Mouse (Mus musculus) limb, embryonic 14.5 days (tissue): Measurements from ENCODE around the gene Myh7. TPM values are rescaled to one million over a fixed set of nuclear protein-coding genes. Genes with fewer than 3 reads are reported as not detected.
"Not testable (repeated sequence)": the region's sequence is repeated elsewhere in the genome, so short reads cannot be mapped to it uniquely, and the experiment has no call there.

ENCODE experiments used
- ATAC-seq: fragments of 200-750 bp; cut with Nextera tagmentation; 2 replicates; pipeline ENCODE4 v1.8.0; 2017; ENCODE audit warnings: low read depth, moderate number of reproducible peaks, moderate TSS enrichment; ENCODE audit not compliant: low FRiP score
- DNase-seq: peaks from one replicate; pipeline ENCODE4 v3.0.0-alpha.2; 2015; ENCODE audit warnings: low spot score
- H3K27ac ChIP-seq: fragments of 300-500 bp; sonication (generic); replicated peaks from 2 replicates; pipeline ENCODE4 v1.5.1; 2014; ENCODE audit warnings: low read depth, mild to moderate bottlenecking, low read length, moderate library complexity, mixed read lengths
- H3K27me3 ChIP-seq: fragments of 300-500 bp; sonication (generic); 2 replicates; pipeline ENCODE4 v1.6.1; 2014; ENCODE audit warnings: low read length, mixed read lengths; ENCODE audit not compliant: control insufficient read depth, insufficient read depth
- H3K36me3 ChIP-seq: fragments of 300-500 bp; sonication (generic); 2 replicates; pipeline ENCODE4 v1.6.1; 2014; ENCODE audit warnings: mild to moderate bottlenecking, low read length, moderate library complexity, mixed read lengths; ENCODE audit not compliant: control insufficient read depth, insufficient read depth
- H3K4me1 ChIP-seq: fragments of 300-500 bp; sonication (generic); 2 replicates; pipeline ENCODE4 v1.6.1; 2014; ENCODE audit warnings: antibody characterized with exemption, low read length, mixed read lengths; ENCODE audit not compliant: control insufficient read depth, insufficient read depth
- H3K4me2 ChIP-seq: fragments of 300-500 bp; sonication (generic); replicated peaks from 2 replicates; pipeline ENCODE4 v1.6.1; 2014; ENCODE audit warnings: low read depth, mild to moderate bottlenecking, low read length, moderate library complexity; ENCODE audit not compliant: severe bottlenecking
- H3K4me3 ChIP-seq: fragments of 300-500 bp; sonication (generic); replicated peaks from 2 replicates; pipeline ENCODE4 v1.5.1; 2014; ENCODE audit warnings: low read length
- H3K9ac ChIP-seq: fragments of 300-500 bp; sonication (generic); 2 replicates; pipeline ENCODE4 v1.6.1; 2014; ENCODE audit warnings: mild to moderate bottlenecking, low read depth, low read length, moderate library complexity; ENCODE audit not compliant: severe bottlenecking
- H3K9me3 ChIP-seq: fragments of 300-500 bp; sonication (generic); 2 replicates; pipeline ENCODE4 v1.6.1; 2016; ENCODE audit warnings: low read length; ENCODE audit not compliant: control insufficient read depth
- POLR2A ChIP-seq: fragments of 200-500 bp; IDR thresholded peaks from 2 replicates; pipeline ENCODE4 v1.8.0; 2012; ENCODE audit warnings: inconsistent platforms, mild to moderate bottlenecking, moderate library complexity, borderline replicate concordance; ENCODE audit not compliant: insufficient read depth, insufficient read length; ENCODE audit errors: extremely low read depth
- WGBS: fragments of 180-500 bp; shearing (Covaris S2); extraction: QIAGEN DNeasy Blood & Tissue Kit; methylation state at CpG from one replicate; pipeline ENCODE4 v1.1.7; 2014; 5-methylcytosine and 5-hydroxymethylcytosine counted together
- polyA plus RNA-seq, 2 experiments: library from polyadenylated mRNA; depleted of rRNA in 1 of 2; stranded (reverse) in 1 of 2; unstranded in 1 of 2; fragments of >200 nt; fragmentation: Nextera tagmentation in 1 of 2; extraction: Ambion mirVana in 1 of 2; gene quantifications; 2 replicates each; pipeline versions ENCODE4 v1.2.1 to v1.2.3; 2012 to 2014

The Myh7 gene
- polyA plus RNA-seq, 2 experiments, result 55.3 to 59.8 TPM

DNA sequence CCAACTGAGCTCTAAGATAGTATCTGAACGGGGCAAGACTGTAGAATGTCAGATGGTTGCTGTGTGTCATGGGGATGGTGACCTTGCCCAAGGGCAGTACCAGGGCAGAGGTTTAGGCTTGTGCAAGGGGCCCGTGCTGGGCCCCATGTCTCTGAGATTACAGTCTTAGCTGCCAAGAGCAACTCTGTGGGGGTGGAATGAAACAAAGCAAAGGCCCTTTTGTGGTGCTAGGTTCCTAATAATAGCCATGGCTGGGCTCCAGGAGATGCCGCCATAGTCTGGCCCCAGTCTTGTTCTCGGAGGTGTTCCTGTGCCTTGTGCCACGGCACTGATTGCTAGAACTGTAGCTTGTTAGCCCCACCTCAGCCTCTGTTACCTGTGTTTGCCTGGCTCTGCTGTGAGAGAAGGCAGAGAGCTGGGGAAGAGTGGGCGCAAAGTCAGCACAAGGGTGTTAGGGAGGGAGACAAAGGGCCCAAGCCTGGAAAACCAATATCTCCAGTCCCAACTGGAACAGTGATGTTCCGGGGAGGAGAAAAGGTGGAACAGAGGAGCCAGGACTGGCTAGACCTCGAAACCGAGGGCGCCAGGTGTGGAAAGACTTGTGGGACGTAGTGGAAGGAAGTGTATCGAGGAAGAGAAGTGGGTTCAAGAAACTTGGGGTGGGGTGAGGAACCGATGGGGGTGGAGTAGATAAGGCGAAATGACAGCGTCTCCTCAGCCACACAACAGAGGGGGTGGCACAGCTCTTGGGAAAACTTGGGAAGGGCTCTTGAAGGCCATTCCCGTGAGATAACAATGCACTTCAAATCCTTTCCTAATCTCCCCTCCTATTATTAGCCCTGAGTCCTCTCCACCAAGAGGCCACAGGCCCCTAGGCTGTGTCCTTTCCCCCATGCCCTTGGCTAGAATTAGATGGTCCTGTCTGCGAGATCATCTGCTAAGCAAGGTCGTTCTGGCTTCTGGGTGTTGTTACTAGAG lies 9.7 kb upstream of the Myh7 start:
- Histone ChIP-seq H3K4me1 (no peaks in the 10 kb centered on the region), H3K4me3 (no peak overlapping the region), H3K27me3 (no peaks in the 10 kb centered on the region), H3K36me3 (no peaks in the 10 kb centered on the region), H3K4me2 (no peak overlapping the region), H3K9me3 (no peaks in the 10 kb centered on the region), H3K9ac (no peak overlapping the region), H3K27ac (0 out of 2 replicates have a peak overlapping the region, but pooled peaks have one; percentile 19)
- DNase-seq (no peak), ATAC-seq (no peak)
- TF ChIP-seq POLR2A, result no peak
- WGBS, result 76% methylated on average over 18 of the region's 18 CpGs

DNA sequence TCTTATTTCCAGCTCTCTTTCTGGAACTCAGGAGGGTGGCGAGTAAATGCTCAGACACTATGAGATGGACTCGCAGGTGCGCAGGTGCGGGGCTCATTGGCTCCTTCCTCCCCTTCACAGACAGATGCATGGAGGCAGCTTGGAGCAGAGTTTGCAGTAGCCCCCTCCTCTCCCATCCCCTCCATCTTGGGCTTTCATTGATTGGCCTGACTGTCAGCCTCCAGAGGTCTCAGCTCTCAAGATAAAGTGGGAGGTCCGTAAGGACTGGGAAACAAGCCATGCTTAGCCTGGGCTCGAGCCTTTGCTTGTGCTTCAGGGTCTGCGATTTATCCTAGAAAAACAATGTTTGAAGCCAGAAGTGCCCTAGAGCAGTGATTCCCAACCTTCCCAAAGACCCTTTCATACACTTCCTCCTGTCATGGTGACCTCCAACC lies 8.3 kb upstream of the Myh7 start:
- Histone ChIP-seq H3K27ac (no peak overlapping the region), H3K4me1 (no peaks in the 10 kb centered on the region), H3K4me3 (no peak overlapping the region), H3K36me3 (no peaks in the 10 kb centered on the region), H3K27me3 (no peaks in the 10 kb centered on the region), H3K9me3 (no peaks in the 10 kb centered on the region), H3K9ac (no peak overlapping the region), H3K4me2 (no peak overlapping the region)
- WGBS, result 65% methylated on average over 7 of the region's 7 CpGs
- DNase-seq (no peak), ATAC-seq (no peak)
- TF ChIP-seq POLR2A, result no peak

DNA sequence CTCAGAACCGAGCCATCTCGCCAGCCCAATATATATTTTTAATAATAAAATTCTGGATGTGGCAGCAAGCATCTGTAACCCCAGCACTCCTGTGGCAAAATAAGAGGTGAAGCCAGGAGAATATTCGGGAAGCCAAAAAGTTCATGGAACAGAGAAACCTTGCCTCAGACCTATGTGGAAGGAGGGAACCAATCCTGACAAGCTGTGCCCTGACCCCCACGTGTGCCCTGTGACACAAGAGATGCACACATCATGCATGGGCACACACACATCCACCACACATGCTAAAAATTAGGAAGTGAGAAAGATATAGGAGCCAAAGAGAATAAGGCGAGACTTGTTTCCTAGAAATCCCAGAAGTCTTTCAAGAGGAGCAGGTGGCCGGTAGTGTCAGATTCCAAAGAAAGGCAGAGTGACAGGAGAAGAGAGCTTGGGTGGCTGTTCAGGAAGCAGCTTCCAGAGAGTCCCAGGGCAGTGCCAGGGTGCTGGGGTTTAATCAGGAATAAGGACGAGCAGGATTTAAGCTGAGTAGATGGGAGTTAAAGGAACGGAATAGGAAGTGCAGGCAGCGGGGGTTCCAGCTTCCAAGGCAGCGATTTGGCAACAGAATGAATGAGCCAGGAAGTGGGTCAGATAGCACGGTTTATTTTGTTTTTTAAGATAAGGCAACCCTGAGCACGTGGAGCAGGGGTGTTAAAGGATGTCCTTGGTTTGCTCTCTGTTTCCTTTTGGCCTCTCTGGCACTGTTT lies 7.7 kb upstream of the Myh7 start:
- no peak overlapping the region for H3K27ac ChIP-seq
- 46% methylated on average over 12 of the region's 12 CpGs for WGBS

DNA sequence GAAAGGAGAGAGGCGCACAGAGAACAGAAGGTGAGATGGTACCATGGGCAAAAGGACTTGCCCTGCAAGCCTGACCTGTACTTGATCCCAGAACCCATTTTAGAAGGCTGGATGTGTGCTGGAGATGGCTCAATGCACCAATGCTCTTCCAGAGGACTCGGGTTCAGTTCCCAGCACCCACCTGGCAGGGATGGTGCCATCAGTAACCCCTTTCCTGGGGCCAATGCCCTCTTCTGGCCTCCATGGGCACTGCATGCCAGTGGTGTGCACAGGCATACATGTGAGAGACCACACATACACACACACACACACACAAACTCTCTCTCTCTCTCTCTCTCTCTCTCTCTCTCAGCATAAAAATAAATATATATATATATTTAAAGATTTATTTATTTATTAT lies 7.0 kb upstream of the Myh7 start:
- Histone ChIP-seq H3K27ac (no peak overlapping the region), H3K9ac (no peak overlapping the region), H3K4me2 (no peak overlapping the region), H3K4me3 (no peak overlapping the region), H3K36me3 (no peaks in the 10 kb centered on the region), H3K4me1 (no peaks in the 10 kb centered on the region), H3K9me3 (no peaks in the 10 kb centered on the region), H3K27me3 (no peaks in the 10 kb centered on the region)
- DNase-seq (no peak), ATAC-seq (no peak)
- no peak for TF ChIP-seq POLR2A
- WGBS, result 93% methylated on average over 2 of the region's 2 CpGs

More for the DNA sequence above, 7.7 kb upstream of the Myh7 start:
- ATAC-seq (peak; percentile 28; the same call in 1 of the 2 replicates), DNase-seq (no peak)
- no peaks in the 10 kb centered on the region for H3K36me3 ChIP-seq
- no peaks in the 10 kb centered on the region for H3K4me1 ChIP-seq
- no peak overlapping the region for H3K4me2 ChIP-seq
- no peaks in the 10 kb centered on the region for H3K27me3 ChIP-seq
- TF ChIP-seq POLR2A, result no peak
- H3K9me3 ChIP-seq, result no peaks in the 10 kb centered on the region
- H3K9ac ChIP-seq, result no peak overlapping the region
- H3K4me3 ChIP-seq, result no peak overlapping the region

DNA sequence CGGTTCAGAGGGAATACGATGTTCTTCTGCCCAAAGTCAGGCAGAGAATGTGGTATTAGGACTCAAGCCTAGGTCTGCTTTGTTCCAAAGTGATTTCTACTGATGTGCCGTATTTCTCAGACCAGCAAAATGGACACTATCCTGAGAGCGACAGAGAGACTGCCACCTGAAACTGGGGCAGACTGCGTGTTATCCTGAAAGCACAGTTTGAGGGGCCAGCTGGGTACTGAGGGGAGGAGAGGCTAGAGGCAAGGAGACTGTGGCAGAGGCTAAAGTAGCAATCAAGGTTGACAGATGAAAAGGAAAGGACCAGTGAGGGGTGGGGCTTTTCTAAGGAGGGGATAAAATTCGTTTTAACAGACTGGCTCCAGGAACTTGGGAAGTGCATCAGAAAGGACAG lies 6.4 kb upstream of the Myh7 start:
- no peak for DNase-seq
- TF ChIP-seq POLR2A, result no peak
- Histone ChIP-seq H3K9me3 (no peaks in the 10 kb centered on the region), H3K36me3 (no peaks in the 10 kb centered on the region), H3K9ac (no peak overlapping the region), H3K4me2 (no peak overlapping the region), H3K27ac (no peak overlapping the region), H3K4me1 (no peaks in the 10 kb centered on the region), H3K4me3 (no peak overlapping the region), H3K27me3 (no peaks in the 10 kb centered on the region)
- 75% methylated on average over 6 of the region's 6 CpGs for WGBS
- no peak for ATAC-seq

DNA sequence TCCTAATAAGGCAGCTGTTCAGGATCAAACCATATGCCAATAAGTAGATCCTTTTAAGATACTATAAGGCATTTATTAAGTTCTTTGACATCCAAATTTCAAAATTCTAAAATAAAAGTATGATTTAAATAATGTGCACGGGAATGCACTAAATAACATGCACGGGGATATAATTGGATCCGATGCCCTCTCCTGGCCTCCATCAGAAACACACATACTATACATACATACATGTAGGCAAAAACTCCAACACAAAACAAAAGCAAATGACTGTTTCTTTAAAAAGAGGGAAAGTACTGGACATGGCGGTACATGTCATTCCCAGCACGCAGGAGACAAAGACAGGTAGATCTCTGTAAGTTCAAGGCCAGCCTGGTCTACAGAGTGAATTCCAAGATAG lies 5.4 kb upstream of the Myh7 start:
- not testable (repeated sequence) for ATAC-seq, DNase-seq, H3K36me3 ChIP-seq

More for the DNA sequence above, 5.4 kb upstream of the Myh7 start:
- not testable (repeated sequence) for H3K27ac ChIP-seq, H3K4me1 ChIP-seq, H3K4me3 ChIP-seq, H3K9me3 ChIP-seq, H3K9ac ChIP-seq, H3K4me2 ChIP-seq, H3K27me3 ChIP-seq
- WGBS, result 88% methylated on average over 5 of the region's 5 CpGs
